Mouse (Mus musculus) liver, adult 2 months (tissue): ENCODE results near the gene Mthfd1l.
"Not testable (repeated sequence)": the region's sequence is repeated elsewhere in the genome, so short reads cannot be mapped to it uniquely, and the experiment has no call there.

Source experiments
- CTCF ChIP-seq: fragments of 200-500 bp; IDR thresholded peaks from 2 replicates; pipeline ENCODE4 v1.5.1; 2011; ENCODE audit warnings: low read depth, low read length, control low read depth
- POLR2A ChIP-seq: fragments of 200-500 bp; IDR thresholded peaks from 2 replicates; pipeline ENCODE4 v1.6.1; 2011; ENCODE audit warnings: low read length, control low read depth; ENCODE audit not compliant: insufficient read depth; ENCODE audit errors: extremely low read depth

- TF ChIP-seq CTCF, POLR2A: not testable (repeated sequence)
These were observed 99.6 kb downstream of the Mthfd1l start for GRCm38 (mm10) chr10:4072491-4072890.
